Mouse (Mus musculus) liver, embryonic 11.5 days (tissue): ENCODE measurements at regions not wholly inside any gene's neighbourhood (a gene's known extent, or its start where the extent isn't known, plus 50 kb on each side); places are given as distances from the start of the nearest gene placed in this dataset.

Experiments
- ATAC-seq: fragments of 200-750 bp; cut with Nextera tagmentation; replicated peaks from 2 replicates; pipeline ENCODE4 v1.8.0; 2017; ENCODE audit warnings: moderate number of reproducible peaks, mild to moderate bottlenecking, moderate TSS enrichment, moderate library complexity; ENCODE audit not compliant: low FRiP score
- DNase-seq: peaks from one replicate; pipeline ENCODE4 v3.0.0-alpha.2; 2017; ENCODE audit warnings: low spot score
- H3K27ac ChIP-seq: fragments of 300-500 bp; sonication (generic); 2 replicates; pipeline ENCODE4 v1.5.1; 2014; ENCODE audit warnings: mild to moderate bottlenecking, low read depth, low read length, control low read depth
- H3K27me3 ChIP-seq: fragments of 300-500 bp; sonication (generic); replicated peaks from 2 replicates; pipeline ENCODE4 v1.6.1; 2014; ENCODE audit warnings: low read length, mixed read lengths; ENCODE audit not compliant: control insufficient read depth, insufficient read depth
- H3K36me3 ChIP-seq: fragments of 300-500 bp; sonication (generic); 2 replicates; pipeline ENCODE4 v1.6.1; 2014; ENCODE audit warnings: mild to moderate bottlenecking, low read length, moderate library complexity, mixed read lengths; ENCODE audit not compliant: control insufficient read depth, insufficient read depth
- H3K4me1 ChIP-seq: fragments of 300-500 bp; sonication (generic); replicated peaks from 2 replicates; pipeline ENCODE4 v1.6.1; 2014; ENCODE audit warnings: low read length, mixed read lengths; ENCODE audit not compliant: control insufficient read depth, insufficient read depth
- H3K4me2 ChIP-seq: fragments of 300-500 bp; sonication (generic); 2 replicates; pipeline ENCODE4 v1.6.1; 2014; ENCODE audit warnings: mild to moderate bottlenecking, control low read depth, moderate library complexity
- H3K4me3 ChIP-seq: fragments of 300-500 bp; sonication (generic); 2 replicates; pipeline ENCODE4 v1.5.1; 2014; ENCODE audit warnings: low read depth, low read length, control low read depth
- H3K9ac ChIP-seq: fragments of 300-500 bp; sonication (generic); 2 replicates; pipeline ENCODE4 v1.6.1; 2014; ENCODE audit warnings: low read depth, low read length, control low read depth
- H3K9me3 ChIP-seq: fragments of 300-500 bp; sonication (generic); 2 replicates; pipeline ENCODE4 v1.6.1; 2016; ENCODE audit warnings: low read length, inconsistent platforms, mixed read lengths; ENCODE audit not compliant: control insufficient read depth
- WGBS: fragments of 180-500 bp; shearing (Covaris S2); extraction: QIAGEN DNeasy Blood & Tissue Kit; methylation state at CpG from one replicate; pipeline ENCODE4 v1.1.7; 2014; 5-methylcytosine and 5-hydroxymethylcytosine counted together

DNA sequence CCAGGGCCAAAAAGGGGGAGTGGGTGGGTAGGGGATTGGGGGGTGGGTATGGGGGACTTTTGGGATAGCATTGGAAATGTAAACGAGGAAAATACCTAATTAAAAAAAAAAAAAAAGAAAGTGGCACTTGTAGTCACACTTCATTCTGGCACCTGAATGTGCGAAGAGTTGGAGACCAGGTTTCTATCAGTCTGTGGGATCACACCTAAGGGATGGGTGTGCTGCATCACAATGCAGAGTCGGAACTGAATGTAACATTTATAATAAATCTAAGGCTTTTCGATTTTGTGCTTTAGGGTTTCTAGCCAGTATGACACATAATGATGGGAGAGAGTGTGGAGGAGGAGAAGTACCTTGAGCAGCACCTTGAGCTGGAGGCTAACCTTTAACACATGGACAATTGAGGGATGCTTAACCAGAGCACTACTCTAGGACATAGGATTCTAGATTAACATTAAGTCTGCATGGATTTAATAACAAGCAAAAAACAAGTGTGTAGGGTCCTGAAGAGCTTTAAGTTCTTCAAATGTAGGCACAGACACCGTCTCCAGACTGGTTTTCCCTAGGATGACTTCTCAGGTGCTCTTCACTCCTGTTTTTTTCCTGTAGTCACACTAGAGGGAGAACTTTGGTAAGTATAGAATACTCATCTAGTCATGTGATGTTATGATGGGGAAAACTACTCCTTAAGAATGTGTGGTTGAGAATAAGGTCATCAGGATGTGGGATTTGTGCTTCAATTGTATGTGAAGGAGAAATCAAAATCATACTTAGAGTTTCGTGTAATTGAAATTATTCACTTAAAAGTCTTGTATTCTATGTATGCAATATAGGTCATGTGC is 392.8 kb upstream of the Cobl start:
- H3K36me3 ChIP-seq: no peaks in the 10 kb centered on the region
- H3K27ac ChIP-seq: no peak overlapping the region
- no peaks in the 10 kb centered on the region for H3K4me1 ChIP-seq
- no peaks in the 10 kb centered on the region for H3K27me3 ChIP-seq
- no peak for DNase-seq
- no peak overlapping the region for H3K9ac ChIP-seq
- ATAC-seq: peak; percentile 50
- no peak overlapping the region for H3K4me2 ChIP-seq
- WGBS: 69% methylated on average over 6 of the region's 6 CpGs
- H3K9me3 ChIP-seq: no peaks in the 10 kb centered on the region
- H3K4me3 ChIP-seq: no peak overlapping the region

DNA sequence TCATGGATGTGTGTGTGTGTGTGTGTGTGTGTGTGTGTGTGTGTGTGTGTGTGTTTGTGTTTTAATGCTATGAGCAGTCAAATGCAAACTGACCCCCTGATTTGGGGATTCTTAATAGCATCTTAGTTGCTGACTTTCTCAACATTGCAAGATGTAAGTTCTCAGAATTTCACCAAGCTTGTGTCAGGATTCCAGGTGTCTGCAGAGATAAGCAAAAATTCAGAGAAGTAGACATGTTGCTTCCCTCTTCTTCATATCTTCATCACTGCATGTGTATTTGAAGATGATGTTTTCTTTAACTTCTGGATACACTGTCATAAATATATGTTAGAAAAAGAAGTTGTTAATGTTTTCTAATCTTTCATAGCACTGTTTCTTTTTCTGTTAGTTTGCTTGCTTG is 383.0 kb upstream of the Cobl start:
- DNase-seq (no peak), ATAC-seq (no peak)
- no peak overlapping the region for H3K4me2 ChIP-seq
- no peaks in the 10 kb centered on the region for H3K4me1 ChIP-seq
- no peaks in the 10 kb centered on the region for H3K9me3 ChIP-seq
- H3K27ac ChIP-seq: no peak overlapping the region
- no peak overlapping the region for H3K9ac ChIP-seq
- H3K36me3 ChIP-seq: no peaks in the 10 kb centered on the region
- no peak overlapping the region for H3K4me3 ChIP-seq
- no peaks in the 10 kb centered on the region for H3K27me3 ChIP-seq

DNA sequence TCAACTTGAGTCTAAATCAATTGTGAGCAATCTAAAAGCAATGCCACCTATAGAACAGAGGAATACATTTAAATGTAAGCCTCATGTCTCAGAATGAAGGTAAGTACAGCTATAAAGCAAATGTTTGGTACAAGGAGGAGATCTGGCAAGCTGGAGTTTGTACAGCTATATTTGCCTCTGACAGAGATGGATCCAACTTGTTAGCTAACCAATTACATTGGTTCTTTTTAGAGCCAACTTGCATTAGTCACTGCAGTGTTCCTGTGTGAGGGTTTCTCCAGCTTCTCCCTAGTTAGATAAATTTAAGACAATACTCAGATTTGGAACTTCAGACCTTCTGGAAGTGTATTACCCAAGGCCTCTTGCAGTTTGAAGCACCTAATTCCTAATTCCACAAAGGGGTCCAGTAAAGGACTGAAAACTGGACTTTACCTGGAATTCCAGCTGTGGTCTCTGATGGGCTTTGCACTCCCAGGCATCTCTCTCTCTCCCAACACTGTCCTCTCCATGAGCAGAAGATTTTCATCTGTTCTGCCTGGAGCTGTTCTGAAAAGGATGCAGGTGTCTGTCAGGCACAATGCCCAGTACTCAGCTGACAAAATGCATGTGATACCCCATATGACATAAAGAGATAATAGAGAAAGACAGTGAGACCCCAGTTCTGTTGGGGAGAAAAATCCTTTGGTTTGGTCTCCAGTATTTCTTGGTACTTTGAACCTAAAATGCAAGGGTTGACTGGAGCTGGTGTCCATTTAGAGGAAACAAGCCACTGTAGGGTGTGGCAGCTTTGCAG is 379.1 kb upstream of the Cobl start:
- H3K27ac ChIP-seq: no peak overlapping the region
- H3K9ac ChIP-seq: no peak overlapping the region
- H3K36me3 ChIP-seq: no peaks in the 10 kb centered on the region
- no peak overlapping the region for H3K4me3 ChIP-seq
- H3K4me1 ChIP-seq: no peaks in the 10 kb centered on the region
- no peak for DNase-seq
- H3K27me3 ChIP-seq: no peaks in the 10 kb centered on the region
- H3K4me2 ChIP-seq: no peak overlapping the region
- no peak for ATAC-seq
- no peaks in the 10 kb centered on the region for H3K9me3 ChIP-seq

DNA sequence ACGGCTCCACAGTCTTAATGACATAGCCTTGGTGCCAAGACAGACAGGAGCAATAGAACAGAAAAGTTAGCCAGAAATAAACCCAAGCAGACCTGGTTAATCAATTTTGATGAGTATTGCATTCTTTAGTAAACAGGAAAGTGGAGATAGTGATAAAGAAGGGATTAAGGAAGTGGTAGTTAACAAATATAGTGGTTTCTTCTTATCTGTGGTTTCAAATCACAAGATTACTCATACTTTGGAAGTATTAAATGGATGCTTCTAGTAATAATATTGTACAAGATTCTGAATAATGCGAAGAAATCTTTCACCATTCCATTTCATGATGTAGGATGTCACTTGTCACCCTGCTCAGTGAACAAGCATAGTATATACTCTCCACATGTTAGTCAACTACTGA is 376.6 kb upstream of the Cobl start:
- no peak overlapping the region for H3K4me3 ChIP-seq
- WGBS: 66% methylated on average over 2 of the region's 2 CpGs
- no peak overlapping the region for H3K4me2 ChIP-seq
- DNase-seq (no peak), ATAC-seq (no peak)
- H3K27ac ChIP-seq: no peak overlapping the region
- no peaks in the 10 kb centered on the region for H3K9me3 ChIP-seq
- H3K27me3 ChIP-seq: no peaks in the 10 kb centered on the region
- no peaks in the 10 kb centered on the region for H3K36me3 ChIP-seq
- no peak overlapping the region for H3K9ac ChIP-seq
- H3K4me1 ChIP-seq: no peaks in the 10 kb centered on the region

DNA sequence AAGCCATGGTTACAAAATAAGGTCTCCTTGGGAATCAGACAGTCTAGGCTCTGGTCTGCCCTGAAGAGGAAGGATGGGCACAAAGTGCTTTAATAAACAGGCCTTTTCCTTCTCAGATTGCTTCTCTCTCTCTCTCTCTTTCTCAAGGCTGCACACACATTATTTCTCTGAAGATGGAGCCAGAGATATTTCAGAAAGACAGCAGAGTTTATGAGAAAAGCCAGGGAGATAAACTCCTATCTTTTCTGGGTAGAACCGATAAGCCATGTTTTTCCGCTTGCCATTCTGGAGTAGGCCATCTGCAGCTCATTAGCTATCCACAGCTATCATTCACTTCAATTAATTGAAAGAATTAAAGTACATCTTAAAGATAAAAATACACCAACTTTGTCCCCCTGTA is 373.2 kb upstream of the Cobl start:
- H3K27ac ChIP-seq: no peak overlapping the region
- 54% methylated on average over 2 of the region's 2 CpGs for WGBS
- H3K36me3 ChIP-seq: no peaks in the 10 kb centered on the region
- H3K4me2 ChIP-seq: no peak overlapping the region
- no peaks in the 10 kb centered on the region for H3K4me1 ChIP-seq
- no peaks in the 10 kb centered on the region for H3K9me3 ChIP-seq
- no peak overlapping the region for H3K9ac ChIP-seq
- DNase-seq (no peak), ATAC-seq (no peak)
- no peak overlapping the region for H3K4me3 ChIP-seq
- H3K27me3 ChIP-seq: no peaks in the 10 kb centered on the region

DNA sequence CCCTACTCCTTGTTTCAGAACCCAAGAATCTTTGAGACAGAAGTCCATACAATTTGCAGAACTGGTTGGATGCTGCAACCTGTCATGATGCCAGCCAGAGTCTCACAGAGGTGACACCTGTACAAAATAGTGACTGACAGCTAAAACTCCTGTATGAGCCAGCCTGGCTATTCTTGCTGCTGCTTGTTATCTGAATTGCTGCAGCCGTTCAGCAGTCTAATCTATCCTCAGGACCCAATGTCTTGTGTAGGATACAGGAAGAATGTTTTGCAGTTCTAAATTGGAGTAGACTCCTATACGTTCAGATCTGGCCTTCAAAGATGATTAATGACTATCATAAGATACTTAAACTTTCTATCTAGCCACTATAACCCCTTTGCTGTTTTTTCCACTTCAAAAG is 372.6 kb upstream of the Cobl start:
- Histone ChIP-seq H3K36me3 (no peaks in the 10 kb centered on the region), H3K9me3 (no peaks in the 10 kb centered on the region), H3K27ac (no peak overlapping the region), H3K4me1 (no peaks in the 10 kb centered on the region), H3K4me2 (no peak overlapping the region), H3K4me3 (no peak overlapping the region), H3K27me3 (no peaks in the 10 kb centered on the region), H3K9ac (no peak overlapping the region)
- WGBS: 49% methylated on average over 2 of the region's 2 CpGs
- ATAC-seq: no peak
- no peak for DNase-seq

DNA sequence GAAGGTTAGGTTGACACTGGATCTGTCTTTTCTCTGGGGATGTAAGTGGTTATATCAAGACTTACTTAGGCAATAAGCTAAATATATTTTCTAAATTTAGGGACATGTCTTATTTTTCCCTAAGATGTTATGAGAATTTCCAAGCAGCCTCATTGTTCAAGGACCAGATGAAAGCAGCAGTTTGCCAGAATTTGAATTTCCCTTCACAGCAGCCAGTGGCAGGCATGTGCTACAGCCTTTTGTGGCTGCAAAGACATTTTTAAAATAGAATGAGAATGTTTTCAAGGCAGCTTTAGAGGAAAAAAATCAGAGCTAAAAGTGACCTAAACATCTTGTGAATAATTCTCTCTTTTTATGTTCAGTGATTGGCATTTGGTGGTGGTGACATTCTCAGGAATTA is 371.6 kb upstream of the Cobl start:
- no peak overlapping the region for H3K4me3 ChIP-seq
- no peaks in the 10 kb centered on the region for H3K27me3 ChIP-seq
- H3K36me3 ChIP-seq: no peaks in the 10 kb centered on the region
- no peak overlapping the region for H3K9ac ChIP-seq
- ATAC-seq (no peak), DNase-seq (no peak)
- no peak overlapping the region for H3K27ac ChIP-seq
- no peaks in the 10 kb centered on the region for H3K4me1 ChIP-seq
- H3K4me2 ChIP-seq: no peak overlapping the region
- no peaks in the 10 kb centered on the region for H3K9me3 ChIP-seq

DNA sequence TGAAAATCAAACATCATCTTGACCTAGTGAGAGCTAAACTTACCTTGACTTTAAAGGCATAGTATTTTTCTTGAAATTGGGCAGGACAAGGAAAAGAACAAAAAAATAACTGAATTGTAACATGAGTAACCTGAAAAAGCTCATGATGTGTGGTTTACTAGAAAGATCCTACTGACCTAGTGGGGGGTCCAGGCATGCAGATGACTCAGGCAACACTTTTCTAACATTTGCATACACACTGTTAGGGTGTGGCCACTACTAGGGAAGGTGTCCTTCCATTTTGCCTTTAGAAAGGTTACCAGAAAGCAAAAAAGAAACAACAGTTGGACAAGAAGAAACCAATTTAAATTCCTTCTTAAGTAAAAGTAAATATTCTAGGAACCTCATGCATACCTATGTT is 347.3 kb upstream of the Cobl start:
- no peak for ATAC-seq
- Histone ChIP-seq H3K27ac (no peak overlapping the region), H3K36me3 (no peaks in the 10 kb centered on the region), H3K4me2 (no peak overlapping the region), H3K4me1 (no peaks in the 10 kb centered on the region), H3K27me3 (no peaks in the 10 kb centered on the region), H3K4me3 (no peak overlapping the region), H3K9me3 (no peaks in the 10 kb centered on the region), H3K9ac (no peak overlapping the region)
- no peak for DNase-seq
